Comparison of ENCODE assay signal across 8 mouse cellular contexts in the genomic region with DNA sequence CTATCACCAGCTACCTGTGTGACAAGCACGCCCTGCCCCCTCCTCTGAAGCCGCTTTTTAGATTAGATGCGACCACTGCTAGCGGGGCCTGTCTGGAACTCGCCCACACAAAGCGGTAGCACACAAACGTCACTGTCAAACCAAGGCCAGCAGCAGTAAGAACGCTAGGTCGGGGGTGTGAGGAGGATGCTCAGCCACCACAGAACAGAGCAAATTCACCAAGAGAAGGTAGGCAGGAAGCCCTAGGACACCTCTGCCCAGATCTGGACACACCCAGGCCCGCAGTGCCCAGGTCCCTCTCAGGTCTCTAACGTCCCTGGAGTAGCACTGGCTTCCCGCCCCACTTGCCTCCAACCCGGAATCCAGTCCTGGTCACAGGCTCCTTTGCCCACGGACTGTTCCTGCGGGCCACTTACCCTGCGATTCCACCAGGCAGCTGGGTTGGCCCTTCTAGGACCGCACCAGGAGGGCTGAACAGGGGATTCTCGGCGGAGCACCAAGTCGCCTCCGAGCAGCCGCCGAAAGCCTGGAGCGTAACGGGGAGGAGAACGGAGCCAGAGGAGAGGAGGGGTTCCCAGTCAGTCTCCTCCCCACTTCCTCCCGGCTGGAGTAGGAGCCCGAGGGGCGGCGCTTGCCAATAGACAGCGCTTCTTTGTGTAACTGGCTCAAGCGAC. TPM values are rescaled to one million over a fixed set of nuclear protein-coding genes. Genes with fewer than 3 reads are reported as not detected.
DNase-seq lines count a peak whose midpoint lies in the region; ATAC-seq and TF ChIP-seq lines count a peak whose summit lies in the region.

No protein-coding gene starts in this region.

- H3K9ac ChIP-seq in hindbrain, embryonic 16.5 days (ENCODE audit: low read depth, low read length), result peak overlapping the region; percentile 82

- peak; percentile 92 for DNase-seq in adrenal gland, adult 2 months
- peak; percentile 50 to 67 for DNase-seq in gastrocnemius, adult 8-10 months (ENCODE audit: low spot score in 2 of 2)
- DNase-seq in left cerebral cortex, adult 11 months (ENCODE audit: low spot score), result peak; percentile 77
- peak; percentile 79 for DNase-seq in lung, postnatal 14 days
- DNase-seq in retina, postnatal 7 days (ENCODE audit: low read depth, low spot score), result peak; percentile 61
- no peak for DNase-seq in natural killer cell, adult 2 months (ENCODE audit: low spot score in 2 of 2)

- H3K27me3 ChIP-seq in hindbrain, embryonic 16.5 days (replicated peaks; ENCODE audit: control insufficient read depth, insufficient read depth, low read length), result no peaks in the 10 kb centered on the region

- no peaks in the 10 kb centered on the region for H3K9me3 ChIP-seq in hindbrain, embryonic 16.5 days (ENCODE audit: control insufficient read depth, low read length)

- peak; percentile 92 for ATAC-seq in hindbrain, embryonic 16.5 days

- H3K36me3 ChIP-seq in hindbrain, embryonic 16.5 days (ENCODE audit: control insufficient read depth, insufficient read depth, low read length), result peaks cover 4% of the 10 kb centered on the region

- H3K4me2 ChIP-seq in hindbrain, embryonic 16.5 days (ENCODE audit: low read length), result peak overlapping the region; percentile 88

- H3K27ac ChIP-seq in cortical plate, adult 2 months (ENCODE audit: insufficient read depth, low read length), result peak overlapping the region; percentile 90
- H3K27ac ChIP-seq in hindbrain, embryonic 16.5 days (ENCODE audit: low read depth, low read length), result peak overlapping the region; percentile 91

- under 1% methylated on average over 31 of the region's 32 CpGs for WGBS in hindbrain, embryonic 16.5 days

- no peak for TF ChIP-seq CTCF in cortical plate, adult 2 months (IDR thresholded peaks at IDR 0.05; ENCODE audit: extremely low read depth, insufficient read depth, low read length)

- no peaks in the 10 kb centered on the region for H3K4me1 ChIP-seq in cortical plate, adult 2 months (ENCODE audit: control insufficient read depth, insufficient read depth, low read length)
- H3K4me1 ChIP-seq in hindbrain, embryonic 16.5 days (ENCODE audit: control insufficient read depth, insufficient read depth, low read depth, low read length), result peaks cover 22% of the 10 kb centered on the region

- peak; percentile 74 for TF ChIP-seq POLR2A in cortical plate, adult 2 months (IDR thresholded peaks at IDR 0.05; ENCODE audit: extremely low read depth, insufficient read depth, low read length)

- peak overlapping the region; percentile 89 for H3K4me3 ChIP-seq in cortical plate, adult 2 months (ENCODE audit: insufficient read depth, low read length)
- H3K4me3 ChIP-seq in hindbrain, embryonic 16.5 days (ENCODE audit: low read length), result peak overlapping the region; percentile 55

RNA-seq across cellular contexts. Expression of gene Tcaf1, which starts 17.2 kb away (rescaled TPM):
- total RNA-seq in adrenal gland, adult 2 months (2021), result 10 to 100 TPM; 83.0 to 87.0 TPM
- 19.6 and 21.8 TPM in 2 replicates for polyA plus RNA-seq in adrenal gland, adult 2 months (2012; rRNA removed)
- 97.4 and 104 TPM in 2 replicates for polyA plus RNA-seq in cortical plate, adult 2 months (2012; rRNA removed)
- 1 to 10 TPM; 3.9 to 6.3 (median 4.7) TPM for total RNA-seq in gastrocnemius, adult 8-10 months (2022)
- polyA plus RNA-seq in hindbrain, embryonic 16.5 days (2015; fragmentation: Nextera tagmentation; extraction: Ambion mirVana), result 214 and 216 TPM in 2 replicates

RNA-seq across cellular contexts. Expression of gene Olfr453, which starts 46.5 kb away (rescaled TPM):
- total RNA-seq in adrenal gland, adult 2 months (2021), result not detected
- polyA plus RNA-seq in adrenal gland, adult 2 months (2012; rRNA removed), result not detected in 2 replicates
- polyA plus RNA-seq in cortical plate, adult 2 months (2012; rRNA removed), result not detected in 2 replicates
- total RNA-seq in gastrocnemius, adult 8-10 months (2022), result not detected
- not detected in 2 replicates for polyA plus RNA-seq in hindbrain, embryonic 16.5 days (2015; fragmentation: Nextera tagmentation; extraction: Ambion mirVana)

RNA-seq across cellular contexts. Expression of gene Tcaf2, which starts 47.6 kb away (rescaled TPM):
- 10 to 100 TPM; 10.6 to 14.6 TPM for total RNA-seq in adrenal gland, adult 2 months (2021)
- polyA plus RNA-seq in adrenal gland, adult 2 months (2012; rRNA removed), result 1.4 and 3.4 TPM in 2 replicates
- polyA plus RNA-seq in cortical plate, adult 2 months (2012; rRNA removed), result 0.21 and 0.26 TPM in 2 replicates
- total RNA-seq in gastrocnemius, adult 8-10 months (2022), result 1 to 10 TPM; 1.2 to 2.0 (median 1.5) TPM
- polyA plus RNA-seq in hindbrain, embryonic 16.5 days (2015; fragmentation: Nextera tagmentation; extraction: Ambion mirVana), result 2.2 and 2.6 TPM in 2 replicates

Comparison
In these comparisons a context has a peak if more than half of its experiments do, and no peak if none do; other contexts are left out.
1. DNase-seq: peak in adrenal gland, adult 2 months (single experiment), gastrocnemius, adult 8-10 months (2 of 2), left cerebral cortex, adult 11 months (single experiment), lung, postnatal 14 days (single experiment) and retina, postnatal 7 days (single experiment); none in natural killer cell, adult 2 months (0 of 2).